Mouse (Mus musculus) MEL-GATA-1-ER (cell line): Measurements from ENCODE around the gene Stk32b.

Experiments used
- DNase-seq: peaks from one replicate; pipeline ENCODE4 v3.0.0-alpha.2; 2012; ENCODE audit warnings: low read depth; ENCODE audit errors: extremely low read depth

Stk32b gene

DNA sequence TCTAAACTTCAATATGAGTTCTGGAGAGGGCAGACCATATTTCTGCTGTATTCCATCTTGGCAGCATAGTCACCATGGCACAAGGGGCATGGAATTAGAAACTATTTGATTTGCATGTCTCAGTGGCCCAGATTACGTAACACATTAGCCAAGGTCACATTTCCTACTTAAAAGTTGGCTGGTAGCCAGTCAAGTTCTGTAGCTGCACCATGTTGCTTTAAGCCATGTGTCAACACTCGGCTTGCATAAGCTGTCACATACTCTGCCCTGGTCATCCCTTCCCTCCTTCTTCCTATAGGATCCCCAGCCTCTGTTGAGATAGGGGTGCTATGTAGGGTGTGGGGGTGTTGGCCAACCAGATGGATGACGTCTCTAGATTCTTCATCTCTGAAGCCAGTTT, 196.5 kb downstream of the Stk32b start:
- DNase-seq: no peak

DNA sequence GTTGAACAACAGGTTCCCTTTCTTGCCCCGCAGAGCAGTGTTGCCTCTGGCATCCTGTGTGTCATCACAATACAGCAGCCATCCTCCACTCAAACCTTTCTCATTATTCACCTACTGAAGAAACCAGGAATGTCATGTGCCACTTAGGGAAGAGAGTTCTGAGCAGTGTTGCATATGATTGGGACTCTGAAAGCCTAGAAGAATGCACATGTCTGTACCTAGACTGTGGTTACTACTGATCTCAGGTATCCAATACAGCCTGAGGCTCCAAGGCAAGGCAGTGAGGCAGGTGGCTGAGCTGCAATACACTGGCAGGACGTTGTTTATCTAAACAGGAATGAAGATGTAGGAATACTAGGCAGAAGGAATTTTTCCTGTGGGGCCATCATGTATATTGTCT, 204.5 kb downstream of the Stk32b start:
- no peak for DNase-seq

DNA sequence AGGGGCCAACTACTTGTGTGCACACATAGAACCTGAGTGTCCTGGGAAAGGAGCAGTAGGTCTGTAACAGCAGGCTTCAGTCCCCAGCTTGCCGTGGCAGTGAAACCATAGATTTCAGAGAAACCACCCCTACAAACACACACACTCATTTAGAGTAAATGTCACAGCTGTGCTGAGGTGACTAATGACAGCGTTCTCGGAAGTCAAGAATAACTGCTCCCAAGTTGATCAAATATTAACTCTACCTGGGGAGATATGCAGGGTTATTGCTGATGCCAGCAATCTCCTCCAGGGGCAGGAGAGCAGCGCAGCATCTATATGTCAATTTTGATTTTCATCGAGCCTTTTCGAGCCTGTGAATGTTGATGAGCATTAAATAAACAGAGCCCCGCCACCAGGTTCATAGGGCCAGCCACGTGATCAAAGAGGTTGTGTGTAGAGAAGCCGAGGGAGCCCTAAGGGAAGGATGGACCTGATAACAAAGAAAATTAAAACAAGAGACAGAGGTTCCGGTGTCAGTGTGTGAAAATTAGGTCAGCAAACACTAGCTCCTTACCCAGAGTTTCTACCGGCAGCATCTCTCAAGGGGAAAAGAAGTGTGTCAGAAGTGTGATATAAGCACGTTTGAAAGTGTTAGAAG, 210.0 kb downstream of the Stk32b start:
- no peak for DNase-seq

DNA sequence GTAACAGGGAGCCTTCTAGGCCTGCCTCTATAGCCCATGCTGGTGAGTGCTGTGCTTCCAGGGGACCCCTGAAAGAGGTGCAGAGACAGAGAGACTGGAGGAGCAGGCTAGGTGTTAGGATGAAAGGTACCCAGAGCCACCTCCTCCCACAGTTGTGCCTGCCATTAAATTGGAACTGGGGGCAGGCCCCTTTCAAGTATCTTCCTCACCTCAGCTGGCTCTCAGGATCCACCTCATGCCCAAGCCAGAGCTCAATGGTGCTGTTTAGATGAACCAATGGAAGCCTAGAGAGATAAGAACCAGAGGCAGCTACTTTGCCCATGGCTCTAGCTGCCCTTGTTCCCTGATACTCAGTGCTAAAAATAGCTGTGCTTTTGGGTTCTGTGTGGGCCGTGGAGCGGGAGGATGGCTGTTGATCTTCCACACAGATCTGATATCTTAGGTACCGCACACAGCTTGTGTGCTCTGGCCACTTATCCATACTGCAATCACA, 221.9 kb downstream of the Stk32b start:
- no peak for DNase-seq

DNA sequence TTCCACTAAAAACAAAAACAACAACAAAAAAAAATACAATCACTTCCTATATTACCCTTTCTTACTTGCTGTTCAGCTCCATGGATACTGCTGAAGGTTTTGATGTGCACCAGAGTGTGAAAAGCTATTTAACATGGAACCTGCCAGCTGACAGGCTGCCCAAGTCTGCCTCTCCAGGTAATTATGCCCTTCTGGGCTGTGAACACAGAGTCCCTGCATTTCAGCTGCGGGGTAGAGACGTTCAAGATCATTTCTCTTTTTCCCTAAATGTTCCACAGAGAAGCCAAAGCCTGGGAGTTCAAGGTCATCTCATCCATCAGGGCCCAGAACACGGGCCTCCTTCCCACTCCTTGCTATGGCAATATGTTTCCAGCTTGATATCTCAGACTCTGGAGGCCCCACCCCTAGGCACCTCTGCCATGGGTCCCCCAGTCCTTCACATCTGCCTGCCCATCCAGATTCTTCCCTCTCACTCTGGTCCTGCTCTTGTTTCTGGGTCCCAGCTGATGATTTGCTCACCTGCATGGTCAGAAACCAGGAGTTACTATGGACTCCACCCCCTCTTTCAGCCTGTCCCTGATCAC, 244.9 kb downstream of the Stk32b start:
- DNase-seq: no peak

DNA sequence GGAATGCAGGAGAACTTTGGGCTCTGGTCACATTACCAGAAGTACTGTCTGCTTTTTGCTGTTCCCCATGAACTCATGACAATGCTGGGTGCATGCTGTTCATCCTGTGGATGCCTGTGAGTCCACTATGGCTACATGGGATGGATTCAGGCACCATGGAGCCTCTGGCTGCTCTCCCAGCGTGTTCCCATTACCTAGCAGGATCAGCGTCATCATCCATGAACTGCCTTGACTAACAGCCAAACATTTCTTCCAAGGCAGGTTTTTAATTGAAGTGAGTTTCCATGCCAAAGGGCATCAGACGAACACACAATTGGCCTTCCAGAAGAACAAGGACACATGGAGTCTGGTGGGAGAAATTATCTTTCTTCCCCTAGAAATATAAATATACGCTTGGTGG, 245.4 kb downstream of the Stk32b start:
- no peak for DNase-seq

DNA sequence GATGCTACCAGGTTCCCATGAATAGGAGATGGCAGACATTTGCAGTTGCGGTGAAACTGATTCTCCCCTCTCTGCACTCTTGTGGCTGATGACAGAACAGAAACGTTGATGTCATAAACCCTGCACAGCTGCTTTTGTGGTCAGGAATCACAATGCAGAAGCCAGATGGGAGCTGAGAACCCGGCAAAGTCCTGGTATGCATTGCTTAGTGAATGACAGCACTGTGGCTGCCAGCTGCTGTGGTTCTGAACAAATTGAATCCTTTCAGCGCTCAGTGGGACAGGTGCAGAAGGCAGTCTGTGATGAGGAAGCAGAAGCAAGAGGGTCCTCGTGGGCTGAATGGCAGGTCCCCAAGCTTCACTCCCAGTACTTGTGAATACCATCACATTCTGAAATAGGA, 247.9 kb downstream of the Stk32b start:
- DNase-seq: no peak

DNA sequence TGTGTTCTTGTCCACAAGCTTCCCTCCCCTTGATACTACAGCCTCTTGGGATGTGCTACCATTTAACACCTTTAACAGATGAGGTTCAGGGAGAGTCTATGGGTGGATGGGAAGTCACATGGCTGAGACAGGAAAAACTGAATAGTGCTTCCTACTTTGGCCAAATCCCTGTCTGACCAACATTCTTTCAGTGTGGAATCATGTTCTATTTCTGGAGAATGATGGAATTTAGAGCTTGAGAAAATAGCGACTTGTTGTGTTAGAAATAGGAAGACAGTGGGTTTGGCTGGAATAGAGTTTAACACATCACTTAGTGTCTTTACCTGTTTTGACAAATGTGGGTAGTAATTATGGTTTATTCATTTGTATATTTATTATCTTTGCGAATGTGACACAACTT, 249.3 kb downstream of the Stk32b start:
- DNase-seq: no peak

DNA sequence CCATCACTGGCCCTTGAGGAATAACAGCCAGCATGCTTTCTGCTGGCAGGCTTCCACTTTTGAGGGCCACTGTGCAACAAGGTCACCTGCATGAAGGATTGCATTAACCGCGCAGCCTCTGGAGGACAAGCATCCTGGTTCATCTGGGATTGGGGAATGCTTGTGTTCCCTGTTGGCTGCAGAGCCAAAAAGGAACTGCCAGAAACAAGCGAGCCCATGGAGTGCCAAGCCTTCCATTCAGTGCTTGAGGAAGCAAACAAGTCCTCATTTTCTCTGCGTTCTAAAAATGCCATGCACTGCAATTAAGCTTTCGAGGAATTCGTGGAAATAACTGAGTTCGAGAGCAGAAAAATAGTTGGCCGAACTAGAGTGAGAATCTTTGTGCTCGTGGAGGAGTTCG, 251.5 kb downstream of the Stk32b start:
- no peak for DNase-seq

DNA sequence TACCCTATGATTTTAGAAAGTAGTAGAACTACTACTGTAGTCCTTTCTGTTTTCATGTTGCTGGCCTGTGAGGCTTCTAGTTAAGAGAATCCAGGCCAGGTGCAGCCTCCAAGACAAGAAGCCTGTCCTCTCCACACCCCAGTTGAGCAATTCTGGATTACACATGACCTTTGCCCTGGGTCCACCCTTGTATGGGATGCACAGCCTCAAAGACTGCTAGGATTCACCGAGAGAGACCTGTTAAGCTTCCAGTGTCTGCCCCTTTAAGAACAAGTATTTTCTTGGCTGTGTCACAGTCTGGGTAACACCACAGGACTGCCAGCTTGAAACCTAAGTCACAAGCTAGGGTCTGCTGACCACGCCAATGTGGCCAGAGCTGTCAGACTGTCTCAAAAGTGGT, 258.7 kb downstream of the Stk32b start:
- DNase-seq: no peak

DNA sequence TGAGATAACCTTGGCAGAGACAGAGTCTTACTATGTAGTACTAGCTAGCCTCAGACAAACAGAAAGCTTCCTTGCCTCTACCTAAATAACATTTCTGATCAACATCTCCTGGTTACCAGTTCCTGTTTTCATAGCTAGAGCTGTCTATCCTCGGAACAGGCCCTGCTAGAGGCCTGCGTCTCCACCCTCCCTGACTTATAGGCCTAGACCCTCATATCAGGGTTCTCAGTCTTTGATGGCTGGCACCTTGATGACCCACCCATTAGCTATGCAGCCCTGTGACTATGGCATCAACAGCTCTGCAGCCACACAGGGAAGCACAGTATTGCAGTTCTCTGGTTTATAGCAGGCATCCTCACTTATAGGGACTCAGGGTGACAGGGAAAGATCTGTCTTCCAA, 259.1 kb downstream of the Stk32b start:
- DNase-seq: no peak

DNA sequence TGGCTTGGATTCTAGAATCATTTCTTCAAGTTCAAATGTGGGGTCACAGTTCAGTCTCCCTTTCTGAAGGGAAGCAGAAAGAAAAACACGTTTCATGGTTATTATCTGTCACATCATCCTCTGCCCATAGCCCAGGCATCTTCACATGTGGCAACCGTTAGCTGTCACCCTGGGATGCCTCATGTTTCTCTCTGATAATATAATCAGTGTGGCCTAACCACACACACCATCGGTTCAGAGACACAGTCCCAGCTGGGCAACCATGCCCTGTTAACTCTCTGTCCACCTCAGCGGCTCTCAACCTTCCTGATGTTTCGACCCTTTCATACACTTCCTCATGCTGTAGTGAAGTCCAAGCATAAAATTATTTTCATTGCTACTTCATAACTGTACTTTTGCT, 259.8 kb downstream of the Stk32b start:
- no peak for DNase-seq

DNA sequence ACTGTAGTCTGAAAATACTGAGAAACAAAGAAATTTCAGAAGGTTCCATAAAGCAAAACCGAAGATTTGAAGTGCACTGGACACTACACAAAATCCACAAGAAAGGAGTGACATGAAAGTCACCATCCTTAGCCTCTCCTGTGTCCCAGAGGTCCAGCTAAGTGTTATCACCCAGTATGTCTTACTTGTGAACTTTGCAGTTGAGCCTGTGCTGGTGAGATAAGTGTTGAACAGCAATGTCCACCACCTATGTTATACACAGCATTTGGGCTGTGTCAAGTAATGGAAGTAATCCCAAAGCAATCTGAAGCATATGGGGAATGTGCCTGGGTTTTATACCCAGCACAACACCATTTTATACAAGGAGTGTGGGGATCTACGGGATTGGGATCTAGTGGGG, 260.4 kb downstream of the Stk32b start:
- DNase-seq: no peak

DNA sequence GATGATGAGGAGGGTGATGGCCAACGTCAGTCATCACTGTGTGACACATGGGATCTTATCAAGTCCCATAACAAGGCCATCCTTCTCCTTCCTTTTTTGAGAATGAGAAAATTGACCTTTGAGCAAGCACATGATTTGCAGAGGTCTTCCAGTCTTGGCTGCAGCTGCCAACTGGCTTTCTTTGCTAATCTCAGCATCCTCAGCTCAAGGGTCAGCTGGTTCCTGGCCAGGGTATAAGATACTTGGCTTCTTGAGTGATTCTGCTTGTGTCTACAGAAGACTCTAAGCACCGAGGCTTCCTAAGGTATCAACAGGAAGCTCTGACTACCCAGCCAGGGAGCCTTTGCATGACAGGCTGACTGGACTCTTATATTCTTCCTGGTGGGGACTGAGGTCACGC, 269.4 kb downstream of the Stk32b start:
- no peak for DNase-seq

DNA sequence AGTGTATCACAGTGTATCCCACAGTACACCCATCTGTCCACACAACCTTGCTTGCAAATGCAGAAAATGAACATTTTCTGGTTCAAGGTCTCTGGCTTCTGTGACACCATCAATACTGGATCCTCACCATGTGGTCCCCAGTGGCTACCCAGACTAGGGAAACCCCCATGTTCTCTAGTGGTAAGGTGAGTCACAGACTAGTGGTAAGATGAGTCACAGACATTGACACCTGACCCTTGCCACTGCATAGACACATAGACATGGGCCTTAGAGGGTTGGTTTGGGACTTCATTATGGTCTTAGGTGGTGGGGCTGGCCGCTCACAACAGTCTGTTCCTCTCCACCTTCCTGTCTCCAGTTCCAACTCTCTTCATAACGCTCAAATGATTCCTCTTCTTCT, 274.2 kb downstream of the Stk32b start:
- no peak for DNase-seq

DNA sequence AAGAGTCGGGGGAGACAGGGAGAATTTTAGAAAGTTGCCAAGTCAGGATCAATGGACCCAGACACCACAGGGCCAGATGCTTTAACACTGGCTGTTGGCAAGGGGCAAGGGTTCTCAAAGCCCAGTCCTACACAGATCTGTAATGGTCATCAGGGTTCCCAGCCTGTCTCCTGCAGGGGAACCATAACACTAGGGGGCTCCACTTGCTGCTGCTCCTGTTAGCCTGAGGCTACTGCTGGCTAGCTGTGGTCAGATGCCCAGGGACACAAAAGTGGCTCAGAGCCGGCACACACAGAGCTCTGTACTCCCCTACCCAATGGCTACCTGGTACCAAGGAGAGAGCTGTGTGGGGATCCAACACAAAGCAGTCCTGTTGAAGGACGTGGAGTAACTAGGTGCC, 281.6 kb downstream of the Stk32b start:
- no peak for DNase-seq

DNA sequence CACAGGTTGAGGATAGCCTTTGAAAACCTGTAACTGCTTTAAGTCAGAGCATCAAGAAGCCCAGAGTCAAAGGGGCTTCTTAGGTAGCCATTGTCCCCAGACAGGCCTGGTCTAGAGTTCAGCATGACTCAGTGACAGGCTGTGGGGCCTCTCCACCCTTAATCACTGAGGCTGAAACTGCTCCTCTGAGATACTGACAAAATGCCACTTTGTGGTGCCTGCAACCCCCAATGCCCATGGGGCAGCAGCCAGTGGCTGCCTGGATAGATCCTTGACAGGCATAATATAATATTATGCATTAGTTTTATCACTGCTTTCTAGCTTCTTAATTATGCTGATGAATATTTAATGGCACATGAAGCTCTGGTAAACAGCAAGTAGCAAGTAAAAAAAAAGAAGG, 289.8 kb downstream of the Stk32b start:
- no peak for DNase-seq

DNA sequence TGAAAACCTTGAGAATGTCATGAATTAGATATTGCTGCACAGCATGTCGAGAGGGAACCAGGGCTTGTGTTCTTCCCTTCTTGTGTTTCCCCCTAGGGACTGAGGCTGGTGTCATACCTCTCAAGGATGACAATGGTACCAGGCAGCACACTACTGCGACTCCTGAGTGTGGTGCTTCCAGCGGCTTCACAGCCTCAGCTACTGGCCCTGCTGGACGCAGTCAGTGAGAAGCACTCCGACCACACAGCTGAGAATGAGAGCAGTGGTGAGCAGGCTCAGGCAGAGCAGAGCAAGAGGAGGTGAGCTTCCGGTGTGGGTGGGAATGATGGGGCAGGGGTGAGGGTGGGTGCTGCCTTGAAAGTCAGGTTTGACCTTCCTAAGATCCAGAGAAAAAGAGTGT, 297.9 kb downstream of the Stk32b start:
- DNase-seq: no peak
